Mouse (Mus musculus) kidney, embryonic 15.5 days (tissue): ENCODE data around the gene Raf1. TPM values are rescaled to one million over a fixed set of nuclear protein-coding genes. Genes with fewer than 3 reads are reported as not detected.

Experiments
- ATAC-seq: fragments of 200-750 bp; cut with Nextera tagmentation; replicated peaks from 2 replicates; pipeline ENCODE4 v1.8.0; 2017; ENCODE audit warnings: moderate TSS enrichment; ENCODE audit not compliant: low FRiP score
- H3K27ac ChIP-seq: fragments of 300-500 bp; sonication (generic); 2 replicates; pipeline ENCODE4 v1.5.1; 2015; ENCODE audit warnings: mild to moderate bottlenecking, inconsistent platforms
- H3K27me3 ChIP-seq: fragments of 300-500 bp; sonication (generic); 2 replicates; pipeline ENCODE4 v1.6.1; 2015; ENCODE audit warnings: inconsistent platforms
- H3K36me3 ChIP-seq: fragments of 300-500 bp; sonication (generic); 2 replicates; pipeline ENCODE4 v1.6.1; 2015; ENCODE audit warnings: inconsistent platforms
- H3K4me1 ChIP-seq: fragments of 300-500 bp; sonication (generic); 2 replicates; pipeline ENCODE4 v1.6.1; 2015; ENCODE audit warnings: inconsistent platforms
- H3K4me2 ChIP-seq: fragments of 300-500 bp; sonication (generic); 2 replicates; pipeline ENCODE4 v1.6.1; 2015; ENCODE audit warnings: moderate library complexity, mild to moderate bottlenecking, inconsistent platforms
- H3K4me3 ChIP-seq: fragments of 300-500 bp; sonication (generic); replicated peaks from 2 replicates; pipeline ENCODE4 v1.5.1; 2015; ENCODE audit warnings: mild to moderate bottlenecking, inconsistent platforms
- H3K9ac ChIP-seq: fragments of 300-500 bp; sonication (generic); 2 replicates; pipeline ENCODE4 v1.6.1; 2015; ENCODE audit warnings: mild to moderate bottlenecking, inconsistent platforms
- H3K9me3 ChIP-seq: fragments of 300-500 bp; sonication (generic); replicated peaks from 2 replicates; pipeline ENCODE4 v1.6.1; 2016; ENCODE audit warnings: inconsistent platforms
- WGBS: fragments of 180-500 bp; shearing (Covaris S2); methylation state at CpG from one replicate; pipeline ENCODE4 v1.1.7; 2015; ENCODE audit warnings: mixed read lengths; 5-methylcytosine and 5-hydroxymethylcytosine counted together
- polyA plus RNA-seq: library from polyadenylated mRNA; unstranded; fragments of >200 nt; fragmentation: Nextera tagmentation; extraction: Ambion mirVana; gene quantifications from 2 replicates; pipeline ENCODE4 v1.2.1, GENCODE M21; 2015

The Raf1 gene
- polyA plus RNA-seq, 1 experiment from 2014 or later: 94.9 TPM

GRCm38 (mm10) chr6:115607429-115607828 is 69.0 kb downstream of the Raf1 start:
- Histone ChIP-seq H3K4me3 (no peak overlapping the region), H3K9me3 (no peaks in the 10 kb centered on the region), H3K9ac (no peak overlapping the region), H3K4me1 (peaks cover 9% of the 10 kb centered on the region), H3K27me3 (no peaks in the 10 kb centered on the region), H3K4me2 (no peak overlapping the region), H3K36me3 (peaks cover 44% of the 10 kb centered on the region), H3K27ac (no peak overlapping the region)
- 78% methylated on average over 4 of the region's 4 CpGs for WGBS
- ATAC-seq: no peak

DNA sequence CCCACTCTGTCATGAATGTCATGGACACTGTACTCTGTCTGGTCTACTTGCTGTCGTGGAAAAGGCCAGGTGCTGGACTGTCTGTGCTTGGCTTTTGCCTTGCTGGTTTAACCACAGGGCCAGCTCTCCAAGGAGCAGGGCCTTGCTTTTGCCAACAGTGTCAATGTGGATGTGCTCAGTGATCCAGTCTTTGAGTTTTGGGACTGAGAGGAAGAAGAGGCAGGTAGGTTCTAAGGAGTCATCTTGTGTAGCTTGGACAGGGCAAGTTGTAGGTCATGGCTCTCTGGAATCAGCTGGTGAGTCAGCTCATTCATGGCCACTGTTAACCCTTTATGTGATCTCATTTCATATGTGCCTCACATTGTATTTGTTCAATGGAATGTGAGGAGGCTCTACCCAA is 70.0 kb downstream of the Raf1 start:
- no peak overlapping the region for H3K9ac ChIP-seq
- ATAC-seq: no peak
- no peak overlapping the region for H3K27ac ChIP-seq
- 92% methylated on average over 1 of the region's 1 CpGs for WGBS
- H3K27me3 ChIP-seq: no peaks in the 10 kb centered on the region
- H3K9me3 ChIP-seq: no peaks in the 10 kb centered on the region
- peaks cover 11% of the 10 kb centered on the region for H3K4me1 ChIP-seq
- H3K4me3 ChIP-seq: no peak overlapping the region
- no peak overlapping the region for H3K4me2 ChIP-seq
- peaks cover 34% of the 10 kb centered on the region for H3K36me3 ChIP-seq

DNA sequence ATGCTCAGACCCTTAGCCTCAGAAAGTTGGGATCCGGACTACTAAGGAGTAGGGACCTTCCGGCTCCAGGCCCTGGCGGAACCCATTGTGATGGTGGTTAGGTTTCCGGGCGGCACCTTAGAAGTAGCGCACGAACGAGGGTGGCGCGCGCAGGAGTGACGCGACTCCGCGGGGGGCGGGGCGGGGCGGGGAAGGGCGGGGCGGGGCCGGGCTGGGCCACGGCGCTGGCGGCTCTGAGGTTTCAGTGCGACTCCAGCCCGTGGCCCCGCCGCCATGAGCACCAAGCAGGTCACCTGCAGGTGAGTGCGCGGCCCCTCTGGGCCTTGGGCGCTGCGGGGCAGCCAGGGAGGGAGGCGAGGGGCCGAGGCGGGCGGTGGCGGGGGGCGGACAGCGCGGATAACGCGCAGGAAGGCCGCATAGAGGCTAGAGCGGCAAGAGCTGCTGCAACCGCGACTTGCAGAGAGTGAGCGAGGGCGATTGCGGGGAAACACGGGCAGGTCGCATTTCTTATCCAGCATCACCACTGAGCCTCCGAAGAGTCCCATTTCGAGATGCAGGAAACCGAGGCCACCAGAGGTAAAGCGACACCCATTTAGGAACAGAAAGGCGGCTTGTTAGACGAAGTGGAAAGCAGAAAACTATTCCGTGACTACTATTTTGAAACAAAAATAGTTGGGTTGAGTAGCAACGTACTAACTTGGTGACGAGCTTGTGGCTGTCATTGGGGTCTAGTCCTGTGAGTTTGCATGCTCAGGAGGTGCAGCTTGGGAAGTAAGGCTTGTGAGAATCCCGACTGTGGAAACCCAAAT is 74.5 kb downstream of the Raf1 start, which contains the start of gene Mkrn2:
Mkrn2 (plus strand) TSS at position 188 of the 809 bp plus-strand sequence.
- WGBS: under 1% methylated on average over 58 of the region's 61 CpGs
- Histone ChIP-seq H3K4me2 (peak within 1 kb of the TSS; percentile 76), H3K27me3 (no peaks in the 10 kb centered on the region), H3K27ac (peak within 1 kb of the TSS; percentile 86), H3K4me3 (peak within 1 kb of the TSS; percentile 96), H3K4me1 (peaks cover 11% of the 10 kb centered on the region), H3K9ac (peak within 1 kb of the TSS; percentile 93), H3K9me3 (no peaks in the 10 kb centered on the region), H3K36me3 (peaks cover 9% of the 10 kb centered on the region)
- peak; percentile 94 for ATAC-seq

GRCm38 (mm10) chr6:115601322-115601714 is 75.1 kb downstream of the Raf1 start:
- H3K4me3 ChIP-seq: peak overlapping the region; percentile 96
- peak overlapping the region; percentile 76 for H3K4me2 ChIP-seq
- H3K9ac ChIP-seq: no peak overlapping the region
- no peaks in the 10 kb centered on the region for H3K9me3 ChIP-seq
- H3K4me1 ChIP-seq: peaks cover 11% of the 10 kb centered on the region
- peaks cover 9% of the 10 kb centered on the region for H3K36me3 ChIP-seq
- WGBS: 68% methylated on average over 4 of the region's 4 CpGs
- no peak overlapping the region for H3K27ac ChIP-seq
- ATAC-seq: no peak
- no peaks in the 10 kb centered on the region for H3K27me3 ChIP-seq

- Histone ChIP-seq H3K4me3 (no peak overlapping the region), H3K9ac (no peak overlapping the region), H3K27me3 (no peaks in the 10 kb centered on the region), H3K4me2 (no peak overlapping the region), H3K4me1 (peaks cover 6% of the 10 kb centered on the region; the same call in 1 of the 2 replicates), H3K36me3 (no peaks in the 10 kb centered on the region), H3K9me3 (no peaks in the 10 kb centered on the region), H3K27ac (no peak overlapping the region)
- 58% methylated on average over 3 of the region's 3 CpGs for WGBS
- ATAC-seq: no peak
These were observed 80.8 kb downstream of the Raf1 start for GRCm38 (mm10) chr6:115595667-115596066.

DNA sequence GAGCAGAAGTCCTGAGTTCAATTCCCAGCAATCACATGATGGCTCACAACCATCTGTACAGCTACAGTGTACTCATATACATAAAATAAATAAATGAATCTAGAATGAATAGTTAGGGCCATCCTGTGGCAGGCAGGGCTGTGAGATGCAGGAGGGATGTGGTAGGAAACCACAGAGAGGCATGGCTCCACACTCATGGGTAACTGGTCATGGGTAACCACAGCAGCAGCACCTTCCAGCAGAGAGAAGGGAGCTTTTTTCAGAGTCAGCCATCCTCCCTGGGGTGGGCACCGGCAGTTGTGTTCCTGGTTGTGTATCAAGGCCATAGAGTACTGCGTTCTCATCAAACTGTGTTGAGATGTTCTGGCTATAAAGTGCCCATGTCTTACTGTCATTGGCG is 82.0 kb downstream of the Raf1 start:
- Histone ChIP-seq H3K27me3 (no peaks in the 10 kb centered on the region), H3K27ac (no peak overlapping the region), H3K4me3 (no peak overlapping the region), H3K4me2 (no peak overlapping the region), H3K9me3 (no peaks in the 10 kb centered on the region), H3K9ac (no peak overlapping the region), H3K4me1 (peaks cover 6% of the 10 kb centered on the region; the same call in 1 of the 2 replicates), H3K36me3 (no peaks in the 10 kb centered on the region)
- WGBS: 85% methylated on average over 3 of the region's 3 CpGs
- no peak for ATAC-seq

DNA sequence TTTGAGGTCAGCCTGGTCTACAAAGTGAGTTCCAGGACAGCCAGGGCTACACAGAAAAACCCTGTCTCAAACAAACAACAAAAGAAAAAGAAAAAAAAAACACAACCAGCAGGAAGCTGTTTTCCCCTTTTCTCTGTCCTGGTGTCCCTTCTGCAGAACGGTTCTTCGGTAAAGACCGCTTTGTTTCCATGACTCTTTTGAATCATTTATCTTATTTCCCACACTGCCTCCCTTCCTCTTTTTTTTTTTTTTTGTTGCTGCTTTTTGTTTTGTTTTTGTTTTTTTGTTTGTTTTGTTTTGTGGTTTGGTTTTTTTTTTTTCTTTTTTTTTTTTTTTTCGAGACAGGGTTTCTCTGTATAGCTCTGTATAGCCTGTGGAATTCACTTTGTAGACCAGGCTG is 83.2 kb downstream of the Raf1 start:
- Histone ChIP-seq H3K4me2 (no peak overlapping the region), H3K9me3 (no peaks in the 10 kb centered on the region), H3K36me3 (no peaks in the 10 kb centered on the region), H3K9ac (no peak overlapping the region), H3K27me3 (no peaks in the 10 kb centered on the region), H3K27ac (no peak overlapping the region), H3K4me1 (peaks cover 6% of the 10 kb centered on the region; the same call in 1 of the 2 replicates), H3K4me3 (no peak overlapping the region)
- ATAC-seq: no peak
- WGBS: 90% methylated on average over 4 of the region's 4 CpGs

GRCm38 (mm10) chr6:115592458-115592857 is 84.0 kb downstream of the Raf1 start, which contains the start of gene Mkrn2os:
Gene Mkrn2os (minus strand): TSS chr6:115592576.
- Histone ChIP-seq H3K9ac (no peak within 1 kb of the TSS), H3K27ac (peak within 1 kb of the TSS; percentile 45)

DNA sequence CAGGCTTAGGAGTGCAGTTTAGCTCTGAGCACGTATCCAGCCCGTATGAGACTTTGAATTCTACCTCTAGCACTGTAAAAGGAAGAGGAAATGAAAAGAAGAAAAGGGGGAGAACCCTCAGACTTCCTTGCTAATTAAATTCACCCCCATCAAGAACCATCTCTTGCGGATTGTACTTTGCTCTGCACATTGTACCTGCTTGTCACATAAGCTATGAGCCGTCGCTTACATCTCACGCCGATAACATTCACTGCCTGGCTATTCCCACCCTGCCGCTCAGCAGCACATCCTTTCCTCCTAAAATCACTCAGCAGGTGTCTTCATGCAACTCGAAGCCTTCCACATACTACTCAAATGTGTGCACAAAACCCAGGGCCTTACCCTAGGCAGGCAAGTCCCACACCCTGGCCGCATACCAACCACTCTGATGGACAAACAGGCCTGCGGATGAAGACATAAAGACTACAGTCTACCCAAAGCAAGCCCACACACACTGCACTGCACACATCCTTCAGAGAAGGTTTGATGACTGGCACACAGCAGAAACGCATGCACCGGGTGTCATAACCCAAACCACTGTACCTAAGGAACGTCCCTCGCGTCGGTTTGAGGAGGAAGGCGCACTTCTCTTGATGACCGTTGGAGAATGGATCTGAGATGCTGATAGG is 84.6 kb downstream of the Raf1 start:
- H3K4me1 ChIP-seq: peaks cover 6% of the 10 kb centered on the region; the same call in 1 of the 2 replicates
- no peaks in the 10 kb centered on the region for H3K36me3 ChIP-seq
- H3K27ac ChIP-seq: no peak overlapping the region
- no peak overlapping the region for H3K9ac ChIP-seq
- 0 out of 2 replicates have a peak, but pooled peaks have one; percentile 19 for ATAC-seq
- 83% methylated on average over 19 of the region's 19 CpGs for WGBS
- H3K4me3 ChIP-seq: peak overlapping the region; percentile 20
- H3K4me2 ChIP-seq: peak overlapping the region; percentile 50
- H3K9me3 ChIP-seq: no peaks in the 10 kb centered on the region
- H3K27me3 ChIP-seq: no peaks in the 10 kb centered on the region

More at GRCm38 (mm10) chr6:115592458-115592857, 84.0 kb downstream of the Raf1 start, which contains the start of gene Mkrn2os:
- peak; percentile 86 for ATAC-seq
- H3K36me3 ChIP-seq: no peaks in the 10 kb centered on the region
- peaks cover 6% of the 10 kb centered on the region; the same call in 1 of the 2 replicates for H3K4me1 ChIP-seq
- H3K9me3 ChIP-seq: no peaks in the 10 kb centered on the region
- H3K27me3 ChIP-seq: no peaks in the 10 kb centered on the region
- peak within 1 kb of the TSS; percentile 50 for H3K4me2 ChIP-seq
- WGBS: 41% methylated on average over 5 of the region's 5 CpGs
- peak within 1 kb of the TSS; percentile 20 for H3K4me3 ChIP-seq

GRCm38 (mm10) chr6:115586321-115586720 is 90.1 kb downstream of the Raf1 start:
- Histone ChIP-seq H3K9me3 (no peaks in the 10 kb centered on the region), H3K4me3 (no peak overlapping the region), H3K9ac (no peak overlapping the region), H3K4me1 (no peaks in the 10 kb centered on the region), H3K4me2 (no peak overlapping the region), H3K36me3 (peaks cover 6% of the 10 kb centered on the region), H3K27me3 (no peaks in the 10 kb centered on the region), H3K27ac (no peak overlapping the region)
- no peak for ATAC-seq
- WGBS: 86% methylated on average over 10 of the region's 10 CpGs

DNA sequence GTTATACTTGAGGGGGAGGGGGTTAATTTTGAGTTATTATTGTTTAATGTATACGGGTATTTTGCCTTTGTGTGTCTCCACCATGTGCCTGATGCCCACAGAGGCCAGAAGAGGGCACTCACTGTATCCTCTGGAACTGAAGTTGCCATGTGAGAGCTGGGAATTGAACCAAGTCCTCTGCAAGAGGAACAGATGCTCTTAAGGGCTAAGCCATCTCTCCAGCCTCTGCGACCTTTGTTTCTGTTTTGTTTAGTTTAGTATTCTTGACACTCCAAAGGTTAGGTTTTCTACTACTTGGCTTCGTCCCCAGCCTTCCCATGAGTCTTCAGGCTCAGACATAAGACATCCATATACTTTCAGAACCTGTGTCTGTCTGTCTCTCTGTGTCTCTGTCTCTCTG is 92.3 kb downstream of the Raf1 start:
- no peaks in the 10 kb centered on the region for H3K4me1 ChIP-seq
- no peak for ATAC-seq
- no peak overlapping the region for H3K9ac ChIP-seq
- 85% methylated on average over 3 of the region's 3 CpGs for WGBS
- H3K36me3 ChIP-seq: peaks cover 22% of the 10 kb centered on the region
- H3K9me3 ChIP-seq: no peaks in the 10 kb centered on the region
- H3K27ac ChIP-seq: no peak overlapping the region
- H3K4me3 ChIP-seq: no peak overlapping the region
- H3K27me3 ChIP-seq: no peaks in the 10 kb centered on the region
- no peak overlapping the region for H3K4me2 ChIP-seq
